Mouse (Mus musculus): ENCODE measurements around the gene Pepd. TPM values are rescaled to one million over a fixed set of nuclear protein-coding genes. Genes with fewer than 3 reads are reported as not detected.
A peak's percentile ranks its signal among the peaks of the same experiment; 100 is the strongest.

The Pepd gene
- polyA plus RNA-seq, 1 experiment from 2014 or later, result 178 TPM

GRCm38 (mm10) chr7:34983702-34984475, 71.7 kb downstream of the Pepd start:
- Histone ChIP-seq H3K27me3 (replicated peaks; ENCODE audit: control insufficient read depth, insufficient read depth, low read length) (no peaks in the 10 kb centered on the region), H3K9me3 (ENCODE audit: control insufficient read depth) (no peaks in the 10 kb centered on the region), H3K36me3 (ENCODE audit: control insufficient read depth, insufficient read depth) (0 out of 2 replicates have a peak, but pooled peaks cover 4% of the 10 kb centered on the region), H3K4me2 (replicated peaks; ENCODE audit: low read depth) (no peak overlapping the region), H3K4me1 (replicated peaks; ENCODE audit: control insufficient read depth, insufficient read depth, low read length) (peaks cover 4% of the 10 kb centered on the region; the same call in 1 of the 2 replicates), H3K27ac (ENCODE audit: low read depth, low read length) (no peak overlapping the region), H3K4me3 (ENCODE audit: low read depth, low read length) (no peak overlapping the region), H3K9ac (ENCODE audit: low read depth, low read length) (no peak overlapping the region)
- ATAC-seq, result no peak
- no peak for TF ChIP-seq CTCF (IDR thresholded peaks at IDR 0.05; ENCODE audit: low read depth)
- WGBS, result 69% methylated on average over 4 of the region's 4 CpGs

GRCm38 (mm10) chr7:34984526-34985133, 72.5 kb downstream of the Pepd start:
- H3K27ac ChIP-seq (ENCODE audit: low read depth, low read length), result no peak overlapping the region
- WGBS, result 46% methylated on average over 11 of the region's 11 CpGs
- H3K36me3 ChIP-seq (ENCODE audit: control insufficient read depth, insufficient read depth), result peaks cover 4% of the 10 kb centered on the region; the same call in 1 of the 2 replicates
- H3K4me3 ChIP-seq (ENCODE audit: low read depth, low read length), result no peak overlapping the region
- peaks cover 4% of the 10 kb centered on the region; the same call in 1 of the 2 replicates for H3K4me1 ChIP-seq (replicated peaks; ENCODE audit: control insufficient read depth, insufficient read depth, low read length)
- H3K9ac ChIP-seq (ENCODE audit: low read depth, low read length), result no peak overlapping the region
- no peaks in the 10 kb centered on the region for H3K27me3 ChIP-seq (replicated peaks; ENCODE audit: control insufficient read depth, insufficient read depth, low read length)
- TF ChIP-seq CTCF (IDR thresholded peaks at IDR 0.05; ENCODE audit: low read depth), result no peak
- peak; percentile 72; the same call in 1 of the 2 replicates for ATAC-seq
- H3K4me2 ChIP-seq (replicated peaks; ENCODE audit: low read depth), result no peak overlapping the region
- no peaks in the 10 kb centered on the region for H3K9me3 ChIP-seq (ENCODE audit: control insufficient read depth)

GRCm38 (mm10) chr7:34985216-34985615, 73.0 kb downstream of the Pepd start:
- Histone ChIP-seq H3K9ac (ENCODE audit: low read depth, low read length) (no peak overlapping the region), H3K4me1 (replicated peaks; ENCODE audit: control insufficient read depth, insufficient read depth, low read length) (peaks cover 4% of the 10 kb centered on the region; the same call in 1 of the 2 replicates), H3K27me3 (replicated peaks; ENCODE audit: control insufficient read depth, insufficient read depth, low read length) (no peaks in the 10 kb centered on the region), H3K36me3 (ENCODE audit: control insufficient read depth, insufficient read depth) (peaks cover 4% of the 10 kb centered on the region; the same call in 1 of the 2 replicates), H3K9me3 (ENCODE audit: control insufficient read depth) (no peaks in the 10 kb centered on the region), H3K27ac (ENCODE audit: low read depth, low read length) (peak overlapping the region; percentile 41; the same call in 1 of the 2 replicates), H3K4me2 (replicated peaks; ENCODE audit: low read depth) (no peak overlapping the region), H3K4me3 (ENCODE audit: low read depth, low read length) (no peak overlapping the region)
- no peak; the same call in 1 of the 2 replicates for ATAC-seq
- WGBS, result 79% methylated on average over 9 of the region's 9 CpGs
- no peak for TF ChIP-seq CTCF (IDR thresholded peaks at IDR 0.05; ENCODE audit: low read depth)

GRCm38 (mm10) chr7:34985646-34986045, 73.5 kb downstream of the Pepd start:
- peak overlapping the region; percentile 41 for H3K27ac ChIP-seq (ENCODE audit: low read depth, low read length)
- H3K4me1 ChIP-seq (replicated peaks; ENCODE audit: control insufficient read depth, insufficient read depth, low read length), result peaks cover 4% of the 10 kb centered on the region; the same call in 1 of the 2 replicates
- H3K4me2 ChIP-seq (replicated peaks; ENCODE audit: low read depth), result no peak overlapping the region
- H3K9me3 ChIP-seq (ENCODE audit: control insufficient read depth), result no peaks in the 10 kb centered on the region
- no peak overlapping the region for H3K4me3 ChIP-seq (ENCODE audit: low read depth, low read length)
- H3K36me3 ChIP-seq (ENCODE audit: control insufficient read depth, insufficient read depth), result peaks cover 4% of the 10 kb centered on the region; the same call in 1 of the 2 replicates
- no peaks in the 10 kb centered on the region for H3K27me3 ChIP-seq (replicated peaks; ENCODE audit: control insufficient read depth, insufficient read depth, low read length)
- ATAC-seq, result peak; percentile 79
- no peak overlapping the region for H3K9ac ChIP-seq (ENCODE audit: low read depth, low read length)
- TF ChIP-seq CTCF (IDR thresholded peaks at IDR 0.05; ENCODE audit: low read depth), result no peak

GRCm38 (mm10) chr7:34986575-34987150, 74.5 kb downstream of the Pepd start:
- WGBS, result 69% methylated on average over 7 of the region's 7 CpGs
- peaks cover 4% of the 10 kb centered on the region; the same call in 1 of the 2 replicates for H3K36me3 ChIP-seq (ENCODE audit: control insufficient read depth, insufficient read depth)
- no peak for TF ChIP-seq CTCF (IDR thresholded peaks at IDR 0.05; ENCODE audit: low read depth)

GRCm38 (mm10) chr7:34987258-34987657, 75.1 kb downstream of the Pepd start:
- Histone ChIP-seq H3K27ac (ENCODE audit: low read depth, low read length) (no peak overlapping the region), H3K4me3 (ENCODE audit: low read depth, low read length) (no peak overlapping the region), H3K36me3 (ENCODE audit: control insufficient read depth, insufficient read depth) (peaks cover 2% of the 10 kb centered on the region; the same call in 1 of the 2 replicates), H3K27me3 (replicated peaks; ENCODE audit: control insufficient read depth, insufficient read depth, low read length) (no peaks in the 10 kb centered on the region), H3K4me1 (replicated peaks; ENCODE audit: control insufficient read depth, insufficient read depth, low read length) (peaks cover 4% of the 10 kb centered on the region; the same call in 1 of the 2 replicates), H3K9ac (ENCODE audit: low read depth, low read length) (no peak overlapping the region), H3K4me2 (replicated peaks; ENCODE audit: low read depth) (no peak overlapping the region), H3K9me3 (ENCODE audit: control insufficient read depth) (no peaks in the 10 kb centered on the region)
- TF ChIP-seq CTCF (IDR thresholded peaks at IDR 0.05; ENCODE audit: low read depth), result no peak
- WGBS, result 65% methylated on average over 6 of the region's 6 CpGs
- ATAC-seq, result no peak

More at GRCm38 (mm10) chr7:34986575-34987150, 74.5 kb downstream of the Pepd start:
- Histone ChIP-seq H3K4me3 (ENCODE audit: low read depth, low read length) (no peak overlapping the region), H3K9ac (ENCODE audit: low read depth, low read length) (no peak overlapping the region), H3K4me2 (replicated peaks; ENCODE audit: low read depth) (no peak overlapping the region), H3K27me3 (replicated peaks; ENCODE audit: control insufficient read depth, insufficient read depth, low read length) (no peaks in the 10 kb centered on the region), H3K4me1 (replicated peaks; ENCODE audit: control insufficient read depth, insufficient read depth, low read length) (peaks cover 4% of the 10 kb centered on the region; the same call in 1 of the 2 replicates), H3K9me3 (ENCODE audit: control insufficient read depth) (no peaks in the 10 kb centered on the region), H3K27ac (ENCODE audit: low read depth, low read length) (no peak overlapping the region)
- ATAC-seq, result no peak
